Mouse (Mus musculus) lung, embryonic 16.5 days (tissue): ENCODE results near the gene Pou2af1. TPM values are rescaled to one million over a fixed set of nuclear protein-coding genes. Genes with fewer than 3 reads are reported as not detected.
A peak's percentile ranks its signal among the peaks of the same experiment; 100 is the strongest.

Source experiments
- ATAC-seq: fragments of 200-750 bp; cut with Nextera tagmentation; 2 replicates; pipeline ENCODE4 v1.8.0; 2017; ENCODE audit warnings: low read depth, mild to moderate bottlenecking, moderate library complexity
- H3K27ac ChIP-seq: fragments of 300-500 bp; sonication (generic); 2 replicates; pipeline ENCODE4 v1.5.1; 2014; ENCODE audit warnings: mild to moderate bottlenecking, control low read depth, low read length
- H3K27me3 ChIP-seq: fragments of 300-500 bp; sonication (generic); 2 replicates; pipeline ENCODE4 v1.6.1; 2014; ENCODE audit warnings: low read depth, low read length, mixed read lengths; ENCODE audit not compliant: control insufficient read depth, insufficient read depth
- H3K36me3 ChIP-seq: fragments of 300-500 bp; sonication (generic); 2 replicates; pipeline ENCODE4 v1.6.1; 2014; ENCODE audit warnings: low read length; ENCODE audit not compliant: control insufficient read depth, insufficient read depth
- H3K4me1 ChIP-seq: fragments of 300-500 bp; sonication (generic); replicated peaks from 2 replicates; pipeline ENCODE4 v1.6.1; 2014; ENCODE audit warnings: low read length, mixed read lengths; ENCODE audit not compliant: control insufficient read depth, insufficient read depth
- H3K4me2 ChIP-seq: fragments of 300-500 bp; sonication (generic); 2 replicates; pipeline ENCODE4 v1.6.1; 2014; ENCODE audit warnings: low read depth, low read length, control low read depth
- H3K4me3 ChIP-seq: fragments of 300-500 bp; sonication (generic); 2 replicates; pipeline ENCODE4 v1.5.1; 2014; ENCODE audit warnings: mild to moderate bottlenecking, low read length, control low read depth
- H3K9ac ChIP-seq: fragments of 300-500 bp; sonication (generic); 2 replicates; pipeline ENCODE4 v1.6.1; 2014; ENCODE audit warnings: low read length, control low read depth
- H3K9me3 ChIP-seq: fragments of 300-500 bp; sonication (generic); 2 replicates; pipeline ENCODE4 v1.6.1; 2016; ENCODE audit warnings: low read length; ENCODE audit not compliant: control insufficient read depth
- WGBS: fragments of 180-500 bp; shearing (Covaris S2); extraction: QIAGEN DNeasy Blood & Tissue Kit; methylation state at CpG from one replicate; pipeline ENCODE4 v1.1.7; 2014; 5-methylcytosine and 5-hydroxymethylcytosine counted together
- polyA plus RNA-seq: library from polyadenylated mRNA; unstranded; fragments of >200 nt; fragmentation: Nextera tagmentation; extraction: Ambion mirVana; gene quantifications from 2 replicates; pipeline ENCODE4 v1.2.1, GENCODE M21; 2015

The Pou2af1 gene
- 0.11 TPM in 2 replicates for polyA plus RNA-seq

DNA sequence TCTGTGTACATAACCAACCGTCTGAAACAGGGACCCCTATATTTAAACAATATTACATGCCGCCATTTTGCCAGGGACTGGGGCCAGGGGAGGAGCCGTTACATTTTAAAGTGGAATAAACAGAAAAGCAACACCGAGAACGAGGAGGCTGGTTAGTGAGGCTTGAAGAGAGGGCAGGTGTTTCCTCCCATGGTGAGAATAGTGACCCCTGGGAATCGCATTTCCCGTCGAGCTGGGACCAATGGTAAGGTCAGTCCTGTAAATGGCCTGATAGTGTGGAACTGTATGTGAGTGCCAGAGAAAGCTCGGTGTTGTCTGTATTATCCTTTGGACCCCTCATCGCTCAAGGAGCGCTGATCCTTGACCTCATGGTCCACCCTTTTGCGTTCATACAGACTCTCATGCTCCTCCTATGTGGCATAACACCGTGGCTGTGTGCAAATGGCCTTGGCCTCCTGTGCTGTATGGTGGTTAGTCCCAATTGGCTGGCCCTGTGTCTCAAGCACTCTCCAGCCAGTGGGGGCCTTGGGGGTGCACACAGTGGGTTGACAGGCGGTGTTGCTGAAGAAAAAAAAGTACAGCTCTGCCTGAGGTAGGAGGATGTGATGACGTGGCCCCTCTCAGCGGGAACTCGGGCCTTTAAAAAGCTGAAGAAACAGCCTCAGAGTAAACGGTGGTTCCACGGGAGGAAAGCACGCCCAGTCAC lies at the start of gene Pou2af1:
Gene Pou2af1 (plus strand): TSS at position 686 of the 706 bp plus-strand sequence.
- ATAC-seq: no peak
- Histone ChIP-seq H3K4me3 (no peak within 1 kb of the TSS), H3K27ac (no peak within 1 kb of the TSS), H3K4me1 (no peaks in the 10 kb centered on the region), H3K36me3 (no peaks in the 10 kb centered on the region), H3K4me2 (no peak within 1 kb of the TSS), H3K9me3 (no peaks in the 10 kb centered on the region), H3K27me3 (no peaks in the 10 kb centered on the region), H3K9ac (no peak within 1 kb of the TSS)
- 70% methylated on average over 20 of the region's 20 CpGs for WGBS

DNA sequence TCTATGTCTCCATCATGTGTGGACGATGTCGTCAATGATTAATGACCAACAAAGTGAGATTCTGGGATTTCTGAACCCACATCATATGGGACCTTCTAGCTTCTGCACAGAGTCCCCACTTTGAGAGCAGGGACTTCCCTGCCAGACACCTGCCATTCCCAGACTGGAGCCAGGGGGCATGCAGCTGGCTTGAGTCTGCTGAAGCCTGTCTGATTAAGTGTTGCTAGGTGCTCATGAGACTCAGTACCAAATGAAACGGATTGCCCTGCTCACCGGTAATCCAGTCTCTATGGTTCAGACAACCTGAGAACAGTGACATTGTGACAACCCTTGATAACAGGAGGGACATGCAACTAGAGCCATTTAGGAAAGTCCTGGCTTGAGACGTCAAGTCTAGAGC lies 49.5 kb upstream of the Pou2af1 start:
- no peak for ATAC-seq
- peaks cover 3% of the 10 kb centered on the region; the same call in 1 of the 2 replicates for H3K27me3 ChIP-seq

GRCm38 (mm10) chr9:51165312-51166180 lies 48.0 kb upstream of the Pou2af1 start, which contains the start of gene Gm32742:
Gene Gm32742, minus strand, starts transcription at chr9:51165517.
- Histone ChIP-seq H3K27ac (no peak within 1 kb of the TSS), H3K4me2 (no peak within 1 kb of the TSS), H3K27me3 (no peaks in the 10 kb centered on the region), H3K4me3 (no peak within 1 kb of the TSS), H3K9me3 (no peaks in the 10 kb centered on the region), H3K9ac (no peak within 1 kb of the TSS), H3K4me1 (peaks cover 11% of the 10 kb centered on the region), H3K36me3 (no peaks in the 10 kb centered on the region)
- 41% methylated on average over 6 of the region's 6 CpGs for WGBS
- ATAC-seq: no peak

More for the DNA sequence above, 49.5 kb upstream of the Pou2af1 start:
- Histone ChIP-seq H3K36me3 (no peaks in the 10 kb centered on the region), H3K27ac (no peak overlapping the region), H3K4me3 (no peak overlapping the region), H3K4me1 (peaks cover 11% of the 10 kb centered on the region), H3K9ac (no peak overlapping the region), H3K4me2 (no peak overlapping the region), H3K9me3 (no peaks in the 10 kb centered on the region)
- WGBS: 79% methylated on average over 5 of the region's 5 CpGs

DNA sequence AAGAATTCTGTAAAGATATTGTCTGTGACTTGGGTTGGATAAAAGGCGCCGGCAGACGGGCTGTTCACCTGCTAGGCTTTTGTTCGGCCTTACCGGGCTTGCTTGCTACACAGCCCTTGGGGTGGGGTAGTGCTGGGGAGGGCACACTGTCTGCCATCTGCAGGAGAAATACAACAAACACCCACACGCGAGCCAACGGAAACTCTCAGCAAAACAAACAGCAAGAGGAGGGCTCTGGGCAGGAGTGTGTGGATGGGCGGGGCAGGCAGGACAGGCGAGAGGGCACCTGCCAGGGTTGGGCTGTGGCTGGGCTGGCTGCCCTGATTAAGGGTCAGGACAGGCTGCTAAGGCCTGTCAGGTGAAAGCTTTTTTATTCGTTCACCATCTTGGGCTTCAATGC lies 45.6 kb upstream of the Pou2af1 start:
- no peaks in the 10 kb centered on the region for H3K9me3 ChIP-seq
- H3K27ac ChIP-seq: peak overlapping the region; percentile 89
- no peaks in the 10 kb centered on the region for H3K36me3 ChIP-seq
- H3K4me3 ChIP-seq: no peak overlapping the region
- H3K4me1 ChIP-seq: peaks cover 11% of the 10 kb centered on the region
- no peak overlapping the region for H3K4me2 ChIP-seq
- ATAC-seq: peak; percentile 76
- H3K9ac ChIP-seq: peak overlapping the region; percentile 31
- WGBS: 43% methylated on average over 11 of the region's 11 CpGs
- H3K27me3 ChIP-seq: no peaks in the 10 kb centered on the region

- Histone ChIP-seq H3K36me3 (no peaks in the 10 kb centered on the region), H3K9me3 (no peaks in the 10 kb centered on the region), H3K4me1 (peaks cover 11% of the 10 kb centered on the region), H3K27ac (peak overlapping the region; percentile 89), H3K4me2 (peak overlapping the region; percentile 26; the same call in 1 of the 2 replicates), H3K27me3 (no peaks in the 10 kb centered on the region), H3K4me3 (no peak overlapping the region), H3K9ac (peak overlapping the region; percentile 31)
- 45% methylated on average over 5 of the region's 5 CpGs for WGBS
- peak; percentile 91 for ATAC-seq
Observed at GRCm38 (mm10) chr9:51168698-51169097, 44.8 kb upstream of the Pou2af1 start.

- Histone ChIP-seq H3K27me3 (no peaks in the 10 kb centered on the region), H3K36me3 (no peaks in the 10 kb centered on the region), H3K9ac (no peak overlapping the region), H3K27ac (peak overlapping the region; percentile 89), H3K4me3 (no peak overlapping the region), H3K9me3 (no peaks in the 10 kb centered on the region), H3K4me1 (peaks cover 11% of the 10 kb centered on the region), H3K4me2 (no peak overlapping the region; the same call in 1 of the 2 replicates)
- peak; percentile 34 for ATAC-seq
- 65% methylated on average over 7 of the region's 7 CpGs for WGBS
Observed at GRCm38 (mm10) chr9:51169133-51169532, 44.4 kb upstream of the Pou2af1 start.

- Histone ChIP-seq H3K9me3 (no peaks in the 10 kb centered on the region), H3K27ac (no peak overlapping the region), H3K36me3 (no peaks in the 10 kb centered on the region), H3K9ac (no peak overlapping the region), H3K4me3 (no peak overlapping the region), H3K4me2 (no peak overlapping the region), H3K4me1 (peaks cover 17% of the 10 kb centered on the region), H3K27me3 (no peaks in the 10 kb centered on the region)
- no peak for ATAC-seq
- WGBS: 52% methylated on average over 6 of the region's 6 CpGs
Observed at GRCm38 (mm10) chr9:51170298-51170697, 43.2 kb upstream of the Pou2af1 start.

DNA sequence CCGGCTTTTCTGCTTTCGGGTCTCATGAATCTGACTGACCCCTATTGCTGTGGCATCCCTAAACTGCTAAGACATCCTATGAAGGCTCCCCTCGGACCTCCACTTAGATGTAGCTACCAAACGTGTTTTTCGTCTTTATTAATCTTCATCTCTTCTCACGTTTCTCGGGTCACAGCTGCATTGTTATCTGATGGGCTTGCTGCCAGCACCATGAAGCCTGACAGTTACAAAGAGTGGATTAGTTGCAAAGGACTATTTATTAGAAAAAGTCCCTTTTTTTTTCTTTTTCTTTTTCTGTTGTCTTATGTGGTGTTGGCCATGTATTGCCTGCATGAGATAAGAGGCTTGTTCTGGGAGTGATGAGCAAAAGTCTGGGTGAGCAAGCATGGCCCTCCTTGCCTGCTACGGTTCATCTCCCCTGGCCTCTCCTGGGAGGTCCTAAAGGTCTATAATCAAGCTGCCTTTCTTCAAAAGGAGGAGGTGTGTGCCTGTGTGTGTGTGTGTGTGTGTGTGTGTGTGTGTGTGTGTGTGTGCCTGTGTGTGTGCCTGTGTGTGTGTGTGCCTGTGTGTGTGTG lies 38.5 kb upstream of the Pou2af1 start:
- H3K9ac ChIP-seq: no peak overlapping the region
- no peak overlapping the region for H3K4me3 ChIP-seq
- no peak overlapping the region for H3K4me2 ChIP-seq
- H3K27me3 ChIP-seq: no peaks in the 10 kb centered on the region
- H3K4me1 ChIP-seq: peaks cover 10% of the 10 kb centered on the region
- ATAC-seq: peak; percentile 65
- H3K9me3 ChIP-seq: no peaks in the 10 kb centered on the region
- H3K27ac ChIP-seq: no peak overlapping the region
- WGBS: 15% methylated on average over 8 of the region's 8 CpGs
- no peaks in the 10 kb centered on the region for H3K36me3 ChIP-seq

DNA sequence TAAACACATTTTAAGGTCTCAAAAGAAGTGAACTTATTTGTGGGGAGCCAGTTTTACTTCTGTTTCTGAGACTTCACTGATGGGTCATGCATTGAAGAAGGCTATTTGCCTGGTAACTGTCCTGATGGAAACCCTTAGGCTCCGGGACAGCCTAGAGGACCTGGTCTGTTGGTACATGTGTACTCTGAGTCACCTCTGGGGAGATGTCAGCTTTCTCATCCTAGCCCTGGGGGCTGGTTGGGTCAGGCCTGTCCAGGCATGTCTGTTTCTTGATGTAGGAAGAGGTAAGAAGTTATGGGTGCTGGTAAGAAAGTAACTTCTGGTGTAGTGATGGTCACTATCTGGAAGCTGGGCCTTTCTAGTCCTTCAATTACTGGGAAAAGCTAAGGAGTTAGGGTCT lies 37.8 kb upstream of the Pou2af1 start:
- H3K4me3 ChIP-seq: no peak overlapping the region
- ATAC-seq: no peak
- H3K27ac ChIP-seq: no peak overlapping the region
- no peak overlapping the region for H3K9ac ChIP-seq
- peaks cover 10% of the 10 kb centered on the region for H3K4me1 ChIP-seq
- 89% methylated on average over 1 of the region's 1 CpGs for WGBS
- no peaks in the 10 kb centered on the region for H3K36me3 ChIP-seq
- no peaks in the 10 kb centered on the region for H3K27me3 ChIP-seq
- no peaks in the 10 kb centered on the region for H3K9me3 ChIP-seq
- H3K4me2 ChIP-seq: no peak overlapping the region
